Mouse (Mus musculus): ENCODE data around the gene Ndufs8.
A peak's percentile ranks its signal among the peaks of the same experiment; 100 is the strongest.

Gene Ndufs8

DNA sequence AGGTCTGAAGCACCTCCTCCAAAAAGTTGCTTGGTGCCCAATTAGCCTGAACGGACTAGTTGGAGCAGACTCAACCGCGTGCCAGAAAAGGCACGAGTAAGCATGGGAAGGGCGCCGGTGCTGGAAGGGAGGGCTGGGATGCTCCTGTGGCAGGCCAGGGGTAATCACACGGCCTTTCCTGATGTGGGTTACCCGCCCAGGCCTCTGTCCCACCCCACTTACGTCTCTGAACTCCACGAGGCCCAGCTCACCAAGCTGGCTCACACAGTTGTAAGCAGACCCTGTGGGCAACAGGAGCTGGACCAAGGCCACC lies 8.3 kb downstream of the Ndufs8 start:
- no peak for DNase-seq (ENCODE audit: low spot score)

- DNase-seq (ENCODE audit: low spot score): no peak
These were observed 8.8 kb downstream of the Ndufs8 start for GRCm38 (mm10) chr19:3903648-3904362.

DNA sequence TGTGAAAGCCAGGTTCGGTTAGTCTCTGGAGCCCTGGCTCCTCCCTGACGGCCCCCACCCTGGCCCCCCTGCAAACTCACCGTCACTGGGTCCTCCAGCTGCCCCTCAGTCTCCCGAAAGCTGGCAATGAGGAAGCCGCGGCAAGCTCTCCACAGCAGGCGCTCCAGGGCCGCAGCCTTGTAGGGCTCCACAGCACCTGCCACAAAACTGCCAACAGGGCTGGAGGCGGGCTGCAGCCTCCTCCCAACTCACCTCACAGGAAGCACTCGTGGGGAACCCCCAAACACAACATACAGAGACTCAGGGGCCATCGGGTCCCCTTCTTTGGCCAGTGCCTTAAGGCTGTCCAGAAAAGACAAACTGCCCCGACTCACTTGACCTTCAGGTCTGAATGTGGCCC lies 9.6 kb downstream of the Ndufs8 start:
- no peak for DNase-seq (ENCODE audit: low spot score)

DNA sequence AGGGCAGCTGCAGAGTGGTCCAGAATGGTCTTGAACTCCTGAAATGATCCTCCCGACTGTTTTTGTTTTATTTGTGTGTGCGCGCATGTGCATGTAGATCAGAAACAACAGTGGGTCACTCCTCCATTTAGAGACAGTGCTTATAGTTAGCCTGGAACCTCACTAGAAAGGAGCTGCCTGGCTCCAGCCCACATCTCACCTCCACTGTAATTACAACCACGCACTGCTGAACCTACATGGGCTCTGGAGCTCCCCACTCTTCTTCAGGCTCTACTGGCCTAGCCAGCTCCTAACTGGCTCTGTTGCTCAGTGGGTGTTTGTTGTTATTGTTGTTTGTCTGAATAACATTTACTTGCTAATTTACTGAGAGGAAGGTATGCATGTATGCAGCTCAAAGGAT lies 13.0 kb downstream of the Ndufs8 start:
- DNase-seq (ENCODE audit: low spot score): no peak

DNA sequence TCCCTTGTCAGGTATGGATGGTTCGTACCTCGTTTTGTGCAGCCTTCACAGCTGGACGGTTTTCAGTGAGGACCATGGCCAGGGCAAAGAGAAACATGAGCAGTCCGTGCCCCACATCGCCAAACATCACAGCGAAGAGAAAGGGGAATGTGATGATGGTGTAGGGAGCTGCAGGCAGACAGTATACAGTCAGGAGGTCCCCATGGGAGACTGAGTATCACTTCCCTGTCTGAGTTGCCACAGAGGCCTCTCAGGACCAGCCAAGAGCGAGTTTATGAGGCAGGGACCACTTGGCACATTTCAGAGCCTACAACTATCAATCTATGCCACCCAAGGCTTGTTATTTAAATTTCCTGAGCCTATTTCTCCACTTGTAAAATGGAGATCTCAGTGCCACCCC lies 13.6 kb downstream of the Ndufs8 start:
- no peak for DNase-seq (ENCODE audit: low spot score)

GRCm38 (mm10) chr19:3897557-3897956 lies 15.0 kb downstream of the Ndufs8 start:
- no peak for DNase-seq (ENCODE audit: low spot score)

- DNase-seq (ENCODE audit: low spot score): no peak
These were observed 16.4 kb downstream of the Ndufs8 start for GRCm38 (mm10) chr19:3896208-3896607.

DNA sequence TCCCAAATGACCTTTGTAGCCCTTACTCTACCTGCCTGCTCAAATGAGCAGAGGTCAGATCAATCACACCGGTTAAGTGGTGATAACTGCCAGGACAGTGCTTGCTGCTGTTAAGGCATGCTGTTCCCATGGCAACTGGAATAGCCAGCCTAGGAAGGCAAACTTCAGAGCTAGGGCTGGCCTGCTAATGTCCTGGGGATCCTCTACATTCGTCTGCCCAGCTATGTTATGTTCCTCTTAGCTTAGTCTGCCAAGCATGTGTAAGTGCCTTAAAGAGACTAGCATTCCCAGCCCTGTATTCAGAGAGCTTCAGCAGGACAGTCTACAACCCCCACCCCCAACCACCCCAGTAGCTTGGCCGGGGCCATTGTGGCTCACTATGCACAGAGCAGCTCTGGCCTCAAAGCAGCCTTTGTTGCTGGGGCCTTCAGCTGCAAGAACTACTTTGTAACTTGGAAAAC lies 17.4 kb downstream of the Ndufs8 start:
- DNase-seq (ENCODE audit: low spot score): no peak

GRCm38 (mm10) chr19:3894294-3894693 lies 18.3 kb downstream of the Ndufs8 start:
- no peak for DNase-seq (ENCODE audit: low spot score)

DNA sequence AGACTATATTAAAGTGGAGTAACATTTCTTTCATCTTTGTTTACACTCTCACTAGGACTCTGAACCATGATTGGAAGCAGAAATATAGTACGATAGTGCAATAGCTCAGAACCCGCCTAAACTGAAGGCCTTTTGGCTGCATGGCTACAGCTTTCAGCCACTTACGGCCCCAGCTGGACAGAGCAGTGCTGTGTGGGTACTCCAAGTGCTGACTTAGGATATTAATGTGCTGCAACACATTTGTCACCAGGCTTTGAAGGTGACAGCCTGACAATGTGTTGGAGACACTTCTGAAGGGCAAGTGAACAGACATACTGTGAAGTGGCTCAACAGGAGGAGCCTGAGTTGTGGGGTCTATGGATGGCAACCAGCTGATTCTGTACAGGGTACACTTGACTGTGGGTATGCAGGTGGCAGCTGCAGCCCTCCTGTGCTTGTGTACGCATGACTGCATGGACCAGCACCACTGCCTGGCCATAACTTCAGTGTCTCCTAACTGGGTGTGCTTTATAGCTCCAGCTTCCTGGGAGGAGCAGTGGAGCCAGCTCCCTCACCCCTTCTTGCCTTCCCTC lies 18.9 kb downstream of the Ndufs8 start:
- DNase-seq (ENCODE audit: low spot score): no peak

GRCm38 (mm10) chr19:3890181-3890580 lies 22.4 kb downstream of the Ndufs8 start:
- no peak for DNase-seq (ENCODE audit: low spot score)

GRCm38 (mm10) chr19:3889096-3889495 lies 23.5 kb downstream of the Ndufs8 start:
- DNase-seq (ENCODE audit: low spot score): no peak

- peak; percentile 65 for DNase-seq (ENCODE audit: low spot score)
These were observed 28.1 kb downstream of the Ndufs8 start for GRCm38 (mm10) chr19:3884325-3884990.

DNA sequence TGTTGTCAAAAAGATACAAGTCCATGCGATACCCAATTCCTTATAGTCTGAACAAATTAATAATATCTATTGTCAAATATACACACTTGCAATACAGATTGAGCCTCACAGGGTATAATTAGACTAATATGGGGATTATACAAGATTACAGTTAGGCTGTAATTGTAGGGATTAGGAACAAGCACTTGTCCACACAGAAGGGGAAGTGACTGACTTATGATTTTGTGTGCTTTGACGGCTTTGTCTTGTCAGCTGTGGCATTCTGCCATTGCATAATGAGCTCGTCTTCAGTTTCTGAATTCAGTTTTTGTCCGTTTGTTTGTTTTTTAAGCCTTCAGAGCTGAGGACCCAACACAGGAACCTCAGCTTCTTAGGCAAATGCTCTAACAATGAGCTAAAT lies 30.4 kb downstream of the Ndufs8 start:
- no peak for DNase-seq (ENCODE audit: low spot score)

DNA sequence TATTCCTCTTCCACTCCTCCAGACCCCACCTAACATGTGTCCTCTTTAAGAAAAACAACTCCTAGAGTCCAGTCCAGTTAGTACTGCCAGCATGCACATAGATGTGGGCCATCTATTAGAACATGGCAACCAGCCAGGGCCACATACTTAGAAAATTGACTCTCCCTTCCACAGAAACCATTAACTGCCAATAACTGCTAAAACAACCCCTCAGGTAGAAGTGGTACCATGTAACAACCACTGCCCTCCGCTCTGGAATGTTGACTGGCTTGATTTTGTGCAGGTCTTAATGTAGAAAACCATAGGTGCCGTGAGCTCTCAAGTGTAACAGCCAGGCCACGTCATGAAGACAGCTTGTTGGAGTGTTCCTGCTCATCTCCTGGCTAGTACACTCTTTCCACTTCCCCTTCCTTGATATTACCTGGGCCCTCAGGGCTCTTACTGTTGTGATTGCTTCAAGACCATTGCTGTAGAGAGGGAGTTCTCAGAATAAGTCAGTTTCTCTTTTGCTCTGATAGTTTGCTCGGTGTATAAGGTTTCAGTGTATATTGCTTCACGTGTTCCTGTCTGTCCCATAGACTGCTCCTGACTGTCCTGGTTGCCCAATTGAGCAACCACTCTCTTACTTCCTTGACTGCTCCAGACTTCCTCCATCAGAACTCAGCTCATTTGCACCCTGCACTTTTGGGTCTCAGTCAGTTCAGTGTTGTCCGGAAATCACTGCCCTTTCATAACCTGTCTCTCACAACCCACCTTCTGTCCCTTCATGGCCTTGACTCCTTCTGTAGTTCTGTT lies 32.3 kb downstream of the Ndufs8 start:
- no peak for DNase-seq (ENCODE audit: low spot score)

- DNase-seq (ENCODE audit: low spot score): no peak
These were observed 37.5 kb downstream of the Ndufs8 start for GRCm38 (mm10) chr19:3875045-3875444.

DNA sequence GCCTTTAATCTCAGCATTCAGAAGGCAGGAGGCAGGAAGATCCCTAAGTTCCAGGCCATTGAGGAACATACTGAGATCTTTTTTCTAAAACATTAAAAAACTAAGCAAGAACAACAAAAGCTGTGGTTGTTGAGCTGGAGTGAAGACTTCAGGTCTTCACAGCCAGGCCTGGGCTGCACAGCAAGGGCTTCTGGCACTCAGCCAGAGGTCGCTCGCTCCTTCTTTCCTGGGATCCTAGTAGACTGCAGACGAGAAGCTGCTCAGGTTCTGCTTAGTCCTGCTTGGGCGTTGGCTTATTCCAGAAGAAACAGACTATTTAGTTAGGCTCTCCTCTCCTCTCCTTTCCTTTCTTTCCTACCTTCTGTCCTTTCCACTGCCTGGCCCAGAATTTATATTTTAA lies 40.2 kb downstream of the Ndufs8 start:
- no peak for DNase-seq (ENCODE audit: low spot score)

DNA sequence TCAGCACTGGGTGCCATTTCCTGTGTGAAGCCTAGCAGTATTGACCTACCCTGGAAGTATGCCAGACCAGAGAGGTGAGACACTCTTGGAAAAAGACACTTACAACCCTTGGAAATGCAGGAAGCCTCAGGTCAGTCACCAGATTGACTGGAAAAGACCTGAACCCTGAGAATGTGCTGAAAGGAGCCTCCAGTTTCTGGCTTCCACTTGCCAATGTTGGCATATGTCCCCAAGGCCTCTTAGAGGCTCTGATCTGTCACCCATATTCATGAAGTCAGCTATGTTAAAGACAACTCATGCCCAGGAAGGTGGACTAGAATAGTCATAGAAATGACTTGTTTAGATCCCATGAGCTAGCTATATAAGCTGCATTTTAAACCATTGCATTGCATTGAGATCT lies 41.1 kb downstream of the Ndufs8 start:
- no peak for DNase-seq (ENCODE audit: low spot score)

- no peak for DNase-seq (ENCODE audit: low spot score)
These were observed 44.3 kb downstream of the Ndufs8 start for GRCm38 (mm10) chr19:3868290-3868689.

DNA sequence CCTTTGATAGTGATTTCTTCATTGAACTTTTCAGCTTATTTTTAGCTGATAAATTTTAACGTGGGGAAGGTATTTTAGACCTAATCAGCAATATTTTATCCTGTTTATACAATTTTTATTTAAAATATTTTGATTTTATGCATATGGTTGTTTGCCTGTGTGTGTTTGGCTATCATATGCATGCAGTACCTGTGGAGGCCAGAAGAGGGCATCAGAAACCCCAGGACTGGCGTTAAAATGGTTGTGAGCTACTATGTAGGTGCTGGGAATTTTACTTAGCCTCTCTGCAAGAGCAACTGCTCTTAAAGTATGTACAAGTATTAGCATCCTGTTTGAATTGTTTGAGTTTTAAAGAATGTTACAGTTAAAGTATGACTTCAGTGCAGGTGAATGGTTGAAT lies 47.6 kb downstream of the Ndufs8 start:
- DNase-seq (ENCODE audit: low spot score): no peak

DNA sequence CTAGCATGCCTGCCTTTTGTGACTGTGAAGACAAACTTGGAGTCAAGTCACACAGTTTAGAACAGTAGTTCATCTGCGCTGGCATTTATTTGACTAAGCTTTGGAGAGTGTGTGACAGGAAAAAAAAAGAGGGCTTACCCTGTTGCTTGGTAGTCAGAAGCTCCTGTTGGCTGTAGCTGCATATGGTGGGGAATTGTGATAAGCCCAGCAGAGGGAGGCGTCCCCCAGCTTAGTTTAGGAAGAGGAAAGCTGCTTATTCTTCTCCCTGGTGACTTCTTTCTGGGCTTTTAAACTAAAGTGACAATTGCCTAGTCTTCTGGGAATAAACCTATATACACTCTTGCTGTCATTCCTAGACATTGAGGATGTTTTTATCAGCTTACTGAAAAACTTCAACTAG lies 49.9 kb downstream of the Ndufs8 start:
- DNase-seq (ENCODE audit: low spot score): no peak
